Mouse (Mus musculus) intestine, embryonic 16.5 days (tissue): Measurements from ENCODE around the gene Cant1. TPM values are rescaled to one million over a fixed set of nuclear protein-coding genes. Genes with fewer than 3 reads are reported as not detected.
A peak's percentile ranks its signal among the peaks of the same experiment; 100 is the strongest.
"Not testable (repeated sequence)": the region's sequence is repeated elsewhere in the genome, so short reads cannot be mapped to it uniquely, and the experiment has no call there.

ENCODE experiments used
- ATAC-seq: fragments of 200-750 bp; cut with Nextera tagmentation; 2 replicates; pipeline ENCODE4 v1.8.0; 2017; ENCODE audit warnings: moderate TSS enrichment, moderate library complexity
- H3K27ac ChIP-seq: fragments of 300-500 bp; sonication (generic); 2 replicates; pipeline ENCODE4 v1.5.1; 2014; ENCODE audit warnings: mild to moderate bottlenecking, low read length
- H3K27me3 ChIP-seq: fragments of 300-500 bp; sonication (generic); replicated peaks from 2 replicates; pipeline ENCODE4 v1.6.1; 2014; ENCODE audit warnings: low read length, control low read depth, mixed read lengths; ENCODE audit not compliant: control insufficient read depth, insufficient read depth
- H3K36me3 ChIP-seq: fragments of 300-500 bp; sonication (generic); 2 replicates; pipeline ENCODE4 v1.6.1; 2014; ENCODE audit warnings: low read length, control low read depth; ENCODE audit not compliant: control insufficient read depth, insufficient read depth
- H3K4me1 ChIP-seq: fragments of 300-500 bp; sonication (generic); 2 replicates; pipeline ENCODE4 v1.6.1; 2014; ENCODE audit warnings: low read length, control low read depth, mixed read lengths; ENCODE audit not compliant: control insufficient read depth, insufficient read depth
- H3K4me2 ChIP-seq: fragments of 300-500 bp; sonication (generic); 2 replicates; pipeline ENCODE4 v1.6.1; 2014; ENCODE audit warnings: low read depth, low read length, control low read depth
- H3K4me3 ChIP-seq: fragments of 300-500 bp; sonication (generic); 2 replicates; pipeline ENCODE4 v1.5.1; 2014; ENCODE audit warnings: mild to moderate bottlenecking, low read length
- H3K9ac ChIP-seq: fragments of 300-500 bp; sonication (generic); 2 replicates; pipeline ENCODE4 v1.6.1; 2014; ENCODE audit warnings: low read depth, low read length
- H3K9me3 ChIP-seq: fragments of 300-500 bp; sonication (generic); 2 replicates; pipeline ENCODE4 v1.6.1; 2016; ENCODE audit warnings: low read length, control low read depth; ENCODE audit not compliant: control insufficient read depth
- WGBS: fragments of 180-500 bp; shearing (Covaris S2); extraction: QIAGEN DNeasy Blood & Tissue Kit; methylation state at CpG from one replicate; pipeline ENCODE4 v1.1.7; 2014; 5-methylcytosine and 5-hydroxymethylcytosine counted together
- polyA plus RNA-seq: library from polyadenylated mRNA; unstranded; fragments of >200 nt; fragmentation: Nextera tagmentation; extraction: Ambion mirVana; gene quantifications from 2 replicates; pipeline ENCODE4 v1.2.1, GENCODE M21; 2015

Gene Cant1
- polyA plus RNA-seq, 1 experiment from 2014 or later = 38.7 TPM

GRCm38 (mm10) chr11:118394538-118394937 is 24.3 kb downstream of the Cant1 start:
- H3K9ac ChIP-seq = no peak overlapping the region
- H3K27me3 ChIP-seq = no peaks in the 10 kb centered on the region
- no peak overlapping the region for H3K4me3 ChIP-seq
- 67% methylated on average over 6 of the region's 6 CpGs for WGBS
- ATAC-seq = no peak
- no peaks in the 10 kb centered on the region for H3K9me3 ChIP-seq
- H3K4me1 ChIP-seq = peaks cover 2% of the 10 kb centered on the region; the same call in 1 of the 2 replicates
- H3K36me3 ChIP-seq = peaks cover 28% of the 10 kb centered on the region
- H3K27ac ChIP-seq = no peak overlapping the region
- no peak overlapping the region for H3K4me2 ChIP-seq

DNA sequence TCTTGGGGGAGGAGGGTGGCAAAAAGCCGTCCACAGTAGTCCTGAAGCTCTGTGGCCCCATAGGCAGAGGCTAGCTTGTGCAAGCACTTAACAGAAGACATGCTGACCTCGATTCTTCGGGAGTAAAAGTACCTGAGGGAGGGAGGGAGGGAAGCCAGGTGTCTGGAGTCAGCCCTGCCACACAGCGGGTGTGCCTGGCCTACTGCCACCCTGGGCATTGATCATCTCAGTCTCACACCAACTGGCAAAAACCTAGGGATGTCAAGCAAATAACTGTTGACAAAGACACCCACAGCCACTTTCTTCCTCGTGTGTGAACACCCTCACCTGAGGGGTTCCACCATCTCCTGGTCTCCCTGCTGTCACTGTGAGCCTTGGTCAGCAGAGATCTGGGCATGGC is 24.9 kb downstream of the Cant1 start:
- Histone ChIP-seq H3K36me3 (peaks cover 28% of the 10 kb centered on the region), H3K4me1 (no peaks in the 10 kb centered on the region), H3K27me3 (no peaks in the 10 kb centered on the region), H3K9me3 (no peaks in the 10 kb centered on the region), H3K4me3 (no peak overlapping the region), H3K27ac (no peak overlapping the region), H3K9ac (no peak overlapping the region), H3K4me2 (no peak overlapping the region)
- ATAC-seq = no peak
- WGBS = 69% methylated on average over 5 of the region's 5 CpGs

DNA sequence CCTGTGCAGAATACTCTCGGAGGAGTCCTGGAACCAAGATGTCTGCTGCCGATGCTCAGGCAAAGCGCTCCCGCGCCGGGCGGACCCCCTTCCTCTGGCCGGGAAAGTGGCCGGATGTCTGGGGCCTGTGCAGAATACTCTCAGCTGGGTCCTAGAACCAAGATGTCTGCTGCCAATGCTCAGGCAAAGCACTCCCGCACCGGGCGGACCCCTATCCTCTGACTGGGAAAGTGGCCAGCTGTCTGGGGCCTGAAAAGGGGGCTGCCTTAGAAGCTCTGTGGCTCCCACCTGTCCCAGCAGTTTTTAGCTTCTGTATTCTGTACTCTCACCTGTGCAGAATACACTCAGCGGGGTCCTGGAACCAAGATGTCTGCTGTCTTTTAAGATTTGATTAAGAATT is 31.1 kb downstream of the Cant1 start:
- not testable (repeated sequence) for H3K36me3 ChIP-seq, H3K27ac ChIP-seq, H3K9me3 ChIP-seq, H3K27me3 ChIP-seq, H3K4me1 ChIP-seq, H3K9ac ChIP-seq, H3K4me3 ChIP-seq, ATAC-seq, H3K4me2 ChIP-seq
- WGBS = 93% methylated on average over 13 of the region's 13 CpGs

DNA sequence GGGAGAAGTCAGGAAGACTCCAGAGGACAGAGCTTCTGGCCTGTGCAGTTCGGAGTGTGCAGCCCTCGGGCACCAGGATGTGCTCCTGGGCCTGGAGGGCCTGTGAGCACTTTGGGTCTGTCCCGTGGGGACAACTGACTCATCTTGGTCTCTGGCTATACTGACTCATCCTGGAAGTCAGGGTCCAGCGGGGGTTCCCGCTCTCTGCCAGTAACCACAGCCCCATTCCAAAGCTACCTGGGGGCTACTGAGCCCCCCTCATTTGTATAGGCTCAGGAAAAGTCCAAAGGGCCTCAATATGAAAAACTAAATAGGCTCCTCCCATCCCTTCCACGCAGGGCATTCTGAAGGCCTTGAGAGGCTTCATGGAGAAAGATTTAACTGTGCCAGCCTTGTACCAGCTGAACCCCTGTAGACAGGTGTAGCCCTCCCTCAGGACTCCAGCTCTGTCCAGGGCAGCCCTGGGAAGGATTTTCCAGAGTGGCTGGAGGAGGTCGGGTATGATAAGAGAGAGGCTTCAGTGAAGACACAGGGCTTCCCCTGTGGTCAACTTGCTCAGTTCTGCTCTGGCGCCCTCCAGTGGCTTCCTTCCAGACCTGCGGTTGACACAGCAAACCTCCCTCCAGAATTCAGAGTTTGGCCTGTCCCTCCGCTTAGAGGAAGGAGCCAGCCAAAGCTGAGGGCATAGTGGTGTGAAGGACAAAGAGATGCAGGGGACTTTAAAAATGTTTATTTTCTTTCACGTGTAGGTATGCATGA is 39.5 kb downstream of the Cant1 start:
- no peaks in the 10 kb centered on the region for H3K4me1 ChIP-seq
- no peaks in the 10 kb centered on the region for H3K36me3 ChIP-seq
- no peaks in the 10 kb centered on the region for H3K27me3 ChIP-seq
- no peak overlapping the region for H3K9ac ChIP-seq
- no peak overlapping the region for H3K4me2 ChIP-seq
- WGBS = 42% methylated on average over 11 of the region's 11 CpGs
- H3K4me3 ChIP-seq = no peak overlapping the region
- H3K27ac ChIP-seq = no peak overlapping the region
- ATAC-seq = peak; percentile 63
- H3K9me3 ChIP-seq = no peaks in the 10 kb centered on the region

- Histone ChIP-seq H3K9me3 (no peaks in the 10 kb centered on the region), H3K4me3 (no peak overlapping the region), H3K9ac (no peak overlapping the region), H3K36me3 (no peaks in the 10 kb centered on the region), H3K4me1 (no peaks in the 10 kb centered on the region), H3K27me3 (no peaks in the 10 kb centered on the region), H3K4me2 (no peak overlapping the region), H3K27ac (no peak overlapping the region)
- no peak for ATAC-seq
- 86% methylated on average over 6 of the region's 6 CpGs for WGBS
Observed at GRCm38 (mm10) chr11:118378656-118379055, 40.2 kb downstream of the Cant1 start.

- not testable (repeated sequence) for ATAC-seq, H3K4me1 ChIP-seq, H3K9ac ChIP-seq, H3K27me3 ChIP-seq, H3K36me3 ChIP-seq, H3K4me2 ChIP-seq, H3K9me3 ChIP-seq, H3K4me3 ChIP-seq, H3K27ac ChIP-seq
Observed at GRCm38 (mm10) chr11:118376323-118376722, 42.6 kb downstream of the Cant1 start.

GRCm38 (mm10) chr11:118375881-118376280 is 43.0 kb downstream of the Cant1 start:
- no peak overlapping the region for H3K4me2 ChIP-seq
- H3K9me3 ChIP-seq = no peaks in the 10 kb centered on the region
- 53% methylated on average over 5 of the region's 5 CpGs for WGBS
- no peak for ATAC-seq
- no peaks in the 10 kb centered on the region for H3K4me1 ChIP-seq
- no peak overlapping the region for H3K4me3 ChIP-seq
- H3K27ac ChIP-seq = no peak overlapping the region
- H3K9ac ChIP-seq = no peak overlapping the region
- no peaks in the 10 kb centered on the region for H3K36me3 ChIP-seq
- no peaks in the 10 kb centered on the region for H3K27me3 ChIP-seq

GRCm38 (mm10) chr11:118375461-118375860 is 43.4 kb downstream of the Cant1 start:
- no peak overlapping the region for H3K4me2 ChIP-seq
- 77% methylated on average over 8 of the region's 8 CpGs for WGBS

DNA sequence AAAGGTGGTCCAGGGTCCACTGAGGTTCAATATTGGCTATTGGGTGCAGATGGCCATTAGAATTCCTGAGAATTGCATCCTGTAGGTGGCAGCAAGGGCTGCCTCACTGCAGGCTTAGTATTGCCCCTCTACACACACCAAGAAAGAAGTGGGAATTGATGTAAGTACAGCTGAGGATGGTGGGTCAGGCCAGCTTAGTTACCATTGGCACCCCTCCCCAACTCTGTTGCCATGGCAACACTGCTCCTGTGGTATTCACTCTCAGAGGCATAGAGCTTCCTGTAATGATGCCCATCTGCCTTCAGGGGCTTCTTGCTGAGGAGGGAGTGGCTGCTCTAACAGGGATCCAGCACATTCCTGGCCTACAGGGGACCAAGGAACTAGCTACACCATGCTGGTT is 43.9 kb downstream of the Cant1 start:
- H3K4me3 ChIP-seq = no peak overlapping the region
- no peak for ATAC-seq
- H3K4me1 ChIP-seq = no peaks in the 10 kb centered on the region
- H3K4me2 ChIP-seq = no peak overlapping the region
- no peaks in the 10 kb centered on the region for H3K9me3 ChIP-seq
- no peaks in the 10 kb centered on the region for H3K27me3 ChIP-seq
- H3K9ac ChIP-seq = no peak overlapping the region
- no peaks in the 10 kb centered on the region for H3K36me3 ChIP-seq
- no peak overlapping the region for H3K27ac ChIP-seq

More at GRCm38 (mm10) chr11:118375461-118375860, 43.4 kb downstream of the Cant1 start:
- no peak for ATAC-seq
- Histone ChIP-seq H3K36me3 (no peaks in the 10 kb centered on the region), H3K4me1 (no peaks in the 10 kb centered on the region), H3K9ac (no peak overlapping the region), H3K27me3 (no peaks in the 10 kb centered on the region), H3K27ac (no peak overlapping the region), H3K4me3 (no peak overlapping the region), H3K9me3 (no peaks in the 10 kb centered on the region)

- no peak overlapping the region for H3K27ac ChIP-seq
- H3K36me3 ChIP-seq = no peaks in the 10 kb centered on the region
- H3K27me3 ChIP-seq = no peaks in the 10 kb centered on the region
- H3K4me3 ChIP-seq = no peak overlapping the region
- no peak overlapping the region for H3K9ac ChIP-seq
- 65% methylated on average over 5 of the region's 5 CpGs for WGBS
- no peaks in the 10 kb centered on the region for H3K4me1 ChIP-seq
- no peak for ATAC-seq
- H3K9me3 ChIP-seq = no peaks in the 10 kb centered on the region
- no peak overlapping the region for H3K4me2 ChIP-seq
Observed at GRCm38 (mm10) chr11:118374506-118374905, 44.4 kb downstream of the Cant1 start.
